9 mouse cellular contexts compared by ENCODE assay signal in genomic region chr2:166656630-166657029, GRCm38 (mm10). TPM values are rescaled to one million over a fixed set of nuclear protein-coding genes. Genes with fewer than 3 reads are reported as not detected.
A peak's percentile ranks its signal among the peaks of the same experiment; 100 is the strongest.
DNase-seq lines count a peak whose midpoint lies in the region; ATAC-seq and TF ChIP-seq lines count a peak whose summit lies in the region.
"Had no signal": no experiment of that assay in that cellular context is flagged by ENCODE, and none has a peak within 500 bp of the region (broad histone marks: within the 10 kb centered on the region; RNA-seq: fewer than 3 reads in every experiment).

No protein-coding gene starts in this region.

- H3K27ac ChIP-seq in kidney, postnatal 0 days = peak overlapping the region; percentile 60
- H3K27ac ChIP-seq in embryonic facial prominence, embryonic 10.5 days (replicated peaks) = peak overlapping the region; percentile 75
- H3K27ac ChIP-seq in limb, embryonic 12.5 days = peak overlapping the region; percentile 64
- H3K27ac ChIP-seq in neural tube, embryonic 13.5 days (replicated peaks) = peak overlapping the region; percentile 82

- no peak for TF ChIP-seq CTCF in kidney, postnatal 0 days (IDR thresholded peaks at IDR 0.05; ENCODE audit: low read depth)

- DNase-seq in kidney, postnatal 0 days (ENCODE audit: low spot score) = peak; percentile 57
- no peak for DNase-seq in kidney, postnatal 25 days
- no peak for DNase-seq in embryonic facial prominence, embryonic 10.5 days (ENCODE audit: low spot score)
- no peak for DNase-seq in layer of hippocampus, adult 9-11 months

- no peak for ATAC-seq in kidney, postnatal 0 days (replicated peaks; ENCODE audit: low FRiP score, low read depth)
- ATAC-seq in limb, embryonic 12.5 days (ENCODE audit: insufficient number of reproducible peaks, insufficient read depth, low FRiP score, low TSS enrichment, low read depth) = no peak
- ATAC-seq in neural tube, embryonic 13.5 days (ENCODE audit: low read depth) = no peak
- ATAC-seq in monocyte, adult 5-6 weeks (replicated peaks; ENCODE audit: insufficient number of reproducible peaks, low FRiP score, low TSS enrichment, poor library complexity, severe bottlenecking) = no peak
- no peak for ATAC-seq in erythroid progenitor cell, adult 5-6 weeks (replicated peaks; ENCODE audit: low FRiP score, poor library complexity, severe bottlenecking)

- H3K9me3 ChIP-seq in kidney, postnatal 0 days (replicated peaks; ENCODE audit: low read length) = no peaks in the 10 kb centered on the region
- H3K9me3 ChIP-seq in embryonic facial prominence, embryonic 10.5 days = no peaks in the 10 kb centered on the region
- H3K9me3 ChIP-seq in limb, embryonic 12.5 days = no peaks in the 10 kb centered on the region
- H3K9me3 ChIP-seq in neural tube, embryonic 13.5 days = no peaks in the 10 kb centered on the region

- H3K4me1 ChIP-seq in kidney, postnatal 0 days (replicated peaks; ENCODE audit: insufficient read depth, low read length) = 0 out of 2 replicates have a peak, but pooled peaks cover 8% of the 10 kb centered on the region
- peaks cover 81% of the 10 kb centered on the region for H3K4me1 ChIP-seq in embryonic facial prominence, embryonic 10.5 days
- H3K4me1 ChIP-seq in limb, embryonic 12.5 days (replicated peaks) = peaks cover 42% of the 10 kb centered on the region
- H3K4me1 ChIP-seq in neural tube, embryonic 13.5 days (replicated peaks) = peaks cover 81% of the 10 kb centered on the region

- H3K4me3 ChIP-seq in kidney, postnatal 0 days (replicated peaks; ENCODE audit: low read depth, low read length) = no peak overlapping the region
- peak overlapping the region; percentile 9; the same call in 1 of the 2 replicates for H3K4me3 ChIP-seq in embryonic facial prominence, embryonic 10.5 days
- no peak overlapping the region for H3K4me3 ChIP-seq in limb, embryonic 12.5 days (replicated peaks)
- H3K4me3 ChIP-seq in neural tube, embryonic 13.5 days = peak overlapping the region; percentile 17; the same call in 1 of the 2 replicates
- H3K4me3 ChIP-seq: myocyte had no signal

- WGBS in kidney, postnatal 0 days = 53% methylated on average over 4 of the region's 4 CpGs
- WGBS in embryonic facial prominence, embryonic 10.5 days = 66% methylated on average over 4 of the region's 4 CpGs
- WGBS in limb, embryonic 12.5 days = 73% methylated on average over 4 of the region's 4 CpGs
- WGBS in neural tube, embryonic 13.5 days = 40% methylated on average over 4 of the region's 4 CpGs

- H3K36me3 ChIP-seq in kidney, postnatal 0 days (ENCODE audit: insufficient read depth, low read length) = no peaks in the 10 kb centered on the region
- no peaks in the 10 kb centered on the region for H3K36me3 ChIP-seq in embryonic facial prominence, embryonic 10.5 days (replicated peaks)
- H3K36me3 ChIP-seq in limb, embryonic 12.5 days = no peaks in the 10 kb centered on the region
- no peaks in the 10 kb centered on the region for H3K36me3 ChIP-seq in neural tube, embryonic 13.5 days

- H3K27me3 ChIP-seq in kidney, postnatal 0 days (ENCODE audit: insufficient read depth, low read length) = no peaks in the 10 kb centered on the region
- no peaks in the 10 kb centered on the region for H3K27me3 ChIP-seq in embryonic facial prominence, embryonic 10.5 days (replicated peaks; ENCODE audit: low read depth, poor library complexity, severe bottlenecking)
- H3K27me3 ChIP-seq in limb, embryonic 12.5 days = no peaks in the 10 kb centered on the region
- H3K27me3 ChIP-seq in neural tube, embryonic 13.5 days = no peaks in the 10 kb centered on the region

- H3K4me2 ChIP-seq in kidney, postnatal 0 days (ENCODE audit: low read length) = 0 out of 2 replicates have a peak overlapping the region, but pooled peaks have one; percentile 6
- H3K4me2 ChIP-seq in limb, embryonic 12.5 days = no peak overlapping the region
- peak overlapping the region; percentile 37 for H3K4me2 ChIP-seq in neural tube, embryonic 13.5 days

- no peak overlapping the region for H3K9ac ChIP-seq in kidney, postnatal 0 days (ENCODE audit: low read depth, low read length)
- H3K9ac ChIP-seq in limb, embryonic 12.5 days (replicated peaks) = no peak overlapping the region
- peak overlapping the region; percentile 49; the same call in 1 of the 2 replicates for H3K9ac ChIP-seq in neural tube, embryonic 13.5 days

RNA-seq across cellular contexts. Expression of gene Prex1, which starts 57.0 kb away (rescaled TPM):
- polyA plus RNA-seq in kidney, postnatal 0 days (2015; fragmentation: Nextera tagmentation; extraction: Ambion mirVana) = 9.6 and 9.8 TPM in 2 replicates
- polyA plus RNA-seq in embryonic facial prominence, embryonic 10.5 days (2016; fragmentation: Nextera tagmentation; extraction: Ambion mirVana) = 32.6 and 35.2 TPM in 2 replicates
- 26.5 and 29.5 TPM in 2 replicates for polyA plus RNA-seq in limb, embryonic 12.5 days (2016; fragmentation: Nextera tagmentation; extraction: Ambion mirVana)
- polyA plus RNA-seq in neural tube, embryonic 13.5 days (2015; fragmentation: Nextera tagmentation; extraction: Ambion mirVana) = 28.5 and 29.3 TPM in 2 replicates
- 118 to 236 TPM (median 124 TPM) in 3 replicates for total RNA-seq in monocyte, adult 5-6 weeks (2017)
- total RNA-seq in erythroid progenitor cell, adult 5-6 weeks (2015; ENCODE audit: low replicate concordance) = 24.9 and 86.4 TPM in 2 replicates
- 60.8 and 88.9 TPM in 2 replicates for total RNA-seq in erythroid progenitor cell, adult 5-6 weeks (2017; ENCODE audit: low replicate concordance)

Comparison
In these comparisons a context has a peak if more than half of its experiments do, and no peak if none do; other contexts are left out.
1. H3K4me3 ChIP-seq: peak in embryonic facial prominence, embryonic 10.5 days (single experiment) and neural tube, embryonic 13.5 days (single experiment); none in kidney, postnatal 0 days (single experiment) and limb, embryonic 12.5 days (single experiment).
2. Peak in every context shown above with its lines, with median percentiles within 50 percentile points of each other: H3K27ac ChIP-seq.